In genomic region chr1:73718421-73718820, GRCm38 (mm10) we compare ENCODE assay signal across 27 mouse cellular contexts.
A peak's percentile ranks its signal among the peaks of the same experiment; 100 is the strongest.
DNase-seq lines count a peak whose midpoint lies in the region; ATAC-seq and TF ChIP-seq lines count a peak whose summit lies in the region.
"Had no signal": no experiment of that assay in that cellular context is flagged by ENCODE, and none has a peak within 500 bp of the region (broad histone marks: within the 10 kb centered on the region; RNA-seq: fewer than 3 reads in every experiment).

No protein-coding gene starts in this region.

- DNase-seq in cerebellum, adult 2 months: peak; percentile 38 to 51
- DNase-seq in cerebellum, adult 11-12 months: no peak
- peak; percentile 89 for DNase-seq in heart, adult 11 months
- DNase-seq in heart, postnatal 36 days: no peak
- DNase-seq in kidney, postnatal 25 days: peak; percentile 15 to 47
- DNase-seq in kidney, postnatal 4 days: no peak
- DNase-seq: adrenal gland, adult 8-10 months; adrenal gland, postnatal 36 days; B cell, adult 2 months; cerebellum, postnatal 10 days; embryo, embryonic 11 days; gastrocnemius, adult 2 months; gastrocnemius, postnatal 25 days; heart, postnatal 4 days had no signal

- ATAC-seq in heart, embryonic 16.5 days (replicated peaks; ENCODE audit: extremely low read depth, insufficient read depth, low FRiP score): no peak
- ATAC-seq in heart, embryonic 12.5 days (ENCODE audit: insufficient number of reproducible peaks, low FRiP score): no peak
- ATAC-seq: CD4-positive, CD25-positive, alpha-beta regulatory T cell, adult 4 months; forebrain, embryonic 14.5 days; hindbrain, embryonic 16.5 days; inflammation-experienced regulatory T-cells, adult 6 months; intestine, postnatal 0 days had no signal

- H3K4me2 ChIP-seq in heart, embryonic 16.5 days (ENCODE audit: low read depth, low read length): no peak overlapping the region
- H3K4me2 ChIP-seq in heart, embryonic 12.5 days: no peak overlapping the region
- H3K4me2 ChIP-seq: embryonic facial prominence, embryonic 15.5 days; heart, embryonic 15.5 days; hindbrain, embryonic 12.5 days had no signal

- H3K27ac ChIP-seq in cerebellum, adult 2 months (ENCODE audit: insufficient read depth, low read length): peak overlapping the region; percentile 97
- H3K27ac ChIP-seq in heart, embryonic 16.5 days (ENCODE audit: low read length): peak overlapping the region; percentile 12; the same call in 1 of the 2 replicates
- no peak overlapping the region for H3K27ac ChIP-seq in heart, embryonic 12.5 days (ENCODE audit: poor library complexity, severe bottlenecking)
- H3K27ac ChIP-seq: embryonic facial prominence, embryonic 15.5 days; forebrain, embryonic 10.5 days; gastrocnemius, adult 2 months; heart, embryonic 15.5 days; hindbrain, embryonic 12.5 days had no signal

- intact Hi-C loops in heart, postnatal 36 days (cut with DNase I): loop anchor here (5.0 kb wide), 1 partner anchor 46 kb away; no protein-coding TSS in a partner anchor

- H3K27me3 ChIP-seq in cerebellum, adult 2 months (ENCODE audit: control insufficient read depth, insufficient read depth, low read length): no peaks in the 10 kb centered on the region
- H3K27me3 ChIP-seq in heart, embryonic 16.5 days (ENCODE audit: control insufficient read depth, insufficient read depth, low read length): no peaks in the 10 kb centered on the region
- no peaks in the 10 kb centered on the region for H3K27me3 ChIP-seq in heart, embryonic 12.5 days (replicated peaks)
- H3K27me3 ChIP-seq: embryonic facial prominence, embryonic 15.5 days; heart, embryonic 15.5 days; hindbrain, embryonic 12.5 days had no signal

- TF ChIP-seq POLR2A in cerebellum, adult 2 months (IDR thresholded peaks at IDR 0.05; ENCODE audit: borderline replicate concordance, insufficient read depth, low read length): no peak

- WGBS in cerebellum, adult 2 months: 13% methylated on average over 5 of the region's 5 CpGs
- WGBS in heart, embryonic 16.5 days: 37% methylated on average over 5 of the region's 5 CpGs
- 44% methylated on average over 5 of the region's 5 CpGs for WGBS in heart, embryonic 12.5 days

- peaks cover 36% of the 10 kb centered on the region for H3K4me1 ChIP-seq in cerebellum, adult 2 months (ENCODE audit: control insufficient read depth, insufficient read depth, low read length)
- H3K4me1 ChIP-seq in heart, embryonic 16.5 days (ENCODE audit: control insufficient read depth, insufficient read depth, low read length): peaks cover 7% of the 10 kb centered on the region
- peaks cover 13% of the 10 kb centered on the region; the same call in 1 of the 2 replicates for H3K4me1 ChIP-seq in heart, embryonic 12.5 days (replicated peaks)
- H3K4me1 ChIP-seq: embryonic facial prominence, embryonic 15.5 days; forebrain, embryonic 10.5 days; hindbrain, embryonic 12.5 days had no signal

- no peak overlapping the region for H3K9ac ChIP-seq in heart, embryonic 16.5 days (ENCODE audit: low read length)
- no peak overlapping the region for H3K9ac ChIP-seq in heart, embryonic 12.5 days
- H3K9ac ChIP-seq: embryonic facial prominence, embryonic 15.5 days; heart, embryonic 15.5 days; hindbrain, embryonic 12.5 days had no signal

- no peak for TF ChIP-seq CTCF in cerebellum, adult 2 months (IDR thresholded peaks at IDR 0.05; ENCODE audit: borderline replicate concordance, insufficient read depth, low read depth, low read length)

- no peaks in the 10 kb centered on the region for H3K36me3 ChIP-seq in heart, embryonic 16.5 days (ENCODE audit: control insufficient read depth, insufficient read depth)
- no peaks in the 10 kb centered on the region for H3K36me3 ChIP-seq in heart, embryonic 12.5 days
- H3K36me3 ChIP-seq: embryonic facial prominence, embryonic 15.5 days; forebrain, embryonic 10.5 days; G1E; heart, embryonic 15.5 days; hindbrain, embryonic 12.5 days had no signal

- H3K9me3 ChIP-seq in heart, embryonic 16.5 days (replicated peaks; ENCODE audit: control insufficient read depth, low read length): no peaks in the 10 kb centered on the region
- H3K9me3 ChIP-seq in heart, embryonic 12.5 days (replicated peaks): no peaks in the 10 kb centered on the region; the same call in 1 of the 2 replicates
- H3K9me3 ChIP-seq: embryonic facial prominence, embryonic 15.5 days; forebrain, embryonic 10.5 days; G1E; heart, embryonic 15.5 days; hindbrain, embryonic 12.5 days had no signal

- H3K4me3 ChIP-seq in cerebellum, adult 2 months (replicated peaks; ENCODE audit: insufficient read depth, low read depth, low read length): no peak overlapping the region
- no peak overlapping the region for H3K4me3 ChIP-seq in heart, embryonic 16.5 days (ENCODE audit: low read length)
- H3K4me3 ChIP-seq in heart, embryonic 12.5 days: no peak overlapping the region
- H3K4me3 ChIP-seq: embryonic facial prominence, embryonic 15.5 days; erythroblast, embryonic 14.5 days; forebrain, embryonic 10.5 days; gastrocnemius, adult 2 months; heart, embryonic 15.5 days; hindbrain, embryonic 12.5 days had no signal

Comparison
In these comparisons a context has a peak if more than half of its experiments do, and no peak if none do; other contexts are left out.
1. DNase-seq: peak in cerebellum, adult 2 months (2 of 2), heart, adult 11 months (single experiment) and kidney, postnatal 25 days (2 of 2); none in cerebellum, adult 11-12 months (single experiment), heart, postnatal 36 days (0 of 2) and kidney, postnatal 4 days (0 of 2).